Mouse (Mus musculus): ENCODE results near the gene Tmem135.

The Tmem135 gene

GRCm38 (mm10) chr7:89404081-89404733 is at the start of gene Tmem135, which contains the start of gene Fzd4:
Gene Tmem135, minus strand, starts transcription at chr7:89404222.
Gene Fzd4, plus strand, starts transcription at chr7:89404355.
- DNase-seq (ENCODE audit: extremely low read depth, insufficient read length, low spot score), result peak; percentile 92

- no peak for DNase-seq (ENCODE audit: extremely low read depth, insufficient read length, low spot score)
Measured at GRCm38 (mm10) chr7:89450312-89450711, 46.3 kb upstream of the Tmem135 start.

DNA sequence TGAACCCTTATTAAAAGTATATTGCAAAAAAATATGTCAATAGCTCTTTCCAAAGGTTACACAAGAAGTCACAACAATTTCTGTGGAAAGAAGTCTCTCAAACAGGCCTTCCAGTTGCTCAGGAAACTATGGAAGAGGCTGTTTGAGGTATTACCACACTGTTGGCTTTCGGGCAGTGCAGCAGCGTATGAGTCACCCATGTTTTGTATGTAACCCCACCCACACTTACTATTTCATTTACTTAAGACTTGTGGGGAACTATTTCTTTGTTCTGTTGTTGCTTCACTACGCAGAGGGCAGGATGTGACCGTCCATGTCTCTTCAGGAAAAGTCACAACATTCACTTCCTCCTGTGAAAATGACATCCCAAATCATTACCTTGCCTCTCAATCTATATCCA is 41.1 kb upstream of the Tmem135 start:
- DNase-seq (ENCODE audit: extremely low read depth, insufficient read length, low spot score), result no peak

GRCm38 (mm10) chr7:89442242-89442641 is 38.2 kb upstream of the Tmem135 start:
- DNase-seq (ENCODE audit: extremely low read depth, insufficient read length, low spot score), result no peak

GRCm38 (mm10) chr7:89441291-89441690 is 37.3 kb upstream of the Tmem135 start:
- DNase-seq (ENCODE audit: extremely low read depth, insufficient read length, low spot score), result peak; percentile 30

- DNase-seq (ENCODE audit: extremely low read depth, insufficient read length, low spot score), result no peak
Measured at GRCm38 (mm10) chr7:89437589-89437988, 33.6 kb upstream of the Tmem135 start.

GRCm38 (mm10) chr7:89436404-89436803 is 32.4 kb upstream of the Tmem135 start:
- DNase-seq (ENCODE audit: extremely low read depth, insufficient read length, low spot score), result no peak

- DNase-seq (ENCODE audit: extremely low read depth, insufficient read length, low spot score), result no peak
Measured at GRCm38 (mm10) chr7:89433893-89434616, 30.0 kb upstream of the Tmem135 start.

GRCm38 (mm10) chr7:89433193-89433892 is 29.3 kb upstream of the Tmem135 start:
- no peak for DNase-seq (ENCODE audit: extremely low read depth, insufficient read length, low spot score)

- no peak for DNase-seq (ENCODE audit: extremely low read depth, insufficient read length, low spot score)
Measured at GRCm38 (mm10) chr7:89431185-89431584, 27.2 kb upstream of the Tmem135 start.

GRCm38 (mm10) chr7:89429326-89429725 is 25.3 kb upstream of the Tmem135 start:
- DNase-seq (ENCODE audit: extremely low read depth, insufficient read length, low spot score), result no peak

GRCm38 (mm10) chr7:89428804-89429203 is 24.8 kb upstream of the Tmem135 start:
- no peak for DNase-seq (ENCODE audit: extremely low read depth, insufficient read length, low spot score)

DNA sequence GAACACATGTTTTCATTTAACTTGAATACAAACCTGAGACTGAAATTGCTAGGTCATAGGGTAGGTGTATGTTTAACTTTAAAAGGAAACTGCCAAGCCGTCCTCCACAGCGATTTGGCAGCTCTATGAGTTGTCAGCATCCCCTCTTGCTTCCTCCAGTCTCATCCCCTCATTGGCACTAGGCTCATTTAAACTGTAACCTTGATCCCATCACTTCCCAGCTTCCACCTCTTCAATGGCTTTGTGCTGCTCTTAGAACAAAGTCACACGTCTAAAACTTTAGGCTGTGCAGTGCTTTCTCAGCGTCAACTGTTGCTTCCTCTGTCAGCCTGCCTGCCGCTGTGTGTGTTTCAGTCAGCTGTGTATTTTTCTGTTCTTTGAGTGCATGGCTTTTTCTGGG is 23.1 kb upstream of the Tmem135 start:
- no peak for DNase-seq (ENCODE audit: extremely low read depth, insufficient read length, low spot score)

DNA sequence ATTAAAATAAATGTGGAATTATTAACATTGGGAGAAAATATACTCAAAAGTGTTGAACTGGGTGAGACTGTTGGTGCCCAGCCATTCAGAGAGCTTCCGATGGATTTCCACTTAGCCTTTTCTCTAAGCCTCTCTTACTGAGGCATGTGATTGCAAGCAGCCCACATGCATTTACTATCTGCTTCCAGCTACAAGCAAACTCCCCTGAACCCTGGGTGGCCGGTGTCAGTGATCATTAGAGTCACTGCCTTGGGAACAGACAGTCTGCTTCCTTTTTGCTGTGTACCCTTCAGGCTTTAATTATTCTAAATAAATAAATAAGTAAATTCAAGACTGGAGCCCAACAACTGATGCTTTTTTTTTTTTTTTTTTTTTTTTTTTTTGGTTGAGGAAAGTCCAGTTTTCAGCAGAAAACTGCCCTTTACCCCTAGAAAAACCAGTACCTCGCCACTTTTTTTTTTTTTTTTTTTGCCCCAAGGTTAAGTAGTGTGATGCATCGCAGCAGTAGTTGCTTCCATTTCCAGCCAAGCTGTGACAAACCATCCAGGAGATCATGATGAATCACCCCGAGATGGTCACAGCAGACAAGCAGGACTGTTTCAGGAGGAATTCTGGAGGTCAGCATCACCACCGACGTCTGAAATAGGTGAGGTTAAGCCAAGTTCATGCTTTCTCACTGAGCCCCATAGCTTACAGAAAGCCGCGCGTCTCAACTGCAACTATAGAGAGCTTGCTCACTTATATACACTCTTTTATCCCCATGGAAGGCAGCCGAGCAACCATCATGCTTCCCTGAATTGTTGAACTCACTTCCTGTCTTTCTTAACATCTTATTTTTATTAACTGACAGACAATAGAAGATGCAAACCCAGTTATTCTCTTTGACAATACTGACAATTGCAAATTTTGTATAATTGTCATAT is 22.0 kb upstream of the Tmem135 start:
- DNase-seq (ENCODE audit: extremely low read depth, insufficient read length, low spot score), result no peak

- no peak for DNase-seq (ENCODE audit: extremely low read depth, insufficient read length, low spot score)
Measured at GRCm38 (mm10) chr7:89424659-89425058, 20.6 kb upstream of the Tmem135 start.

- DNase-seq (ENCODE audit: extremely low read depth, insufficient read length, low spot score), result no peak
Measured at GRCm38 (mm10) chr7:89423688-89424255, 19.8 kb upstream of the Tmem135 start.

GRCm38 (mm10) chr7:89423194-89423593 is 19.2 kb upstream of the Tmem135 start:
- no peak for DNase-seq (ENCODE audit: extremely low read depth, insufficient read length, low spot score)

- DNase-seq (ENCODE audit: extremely low read depth, insufficient read length, low spot score), result no peak
Measured at GRCm38 (mm10) chr7:89422650-89423049, 18.6 kb upstream of the Tmem135 start.

- no peak for DNase-seq (ENCODE audit: extremely low read depth, insufficient read length, low spot score)
Measured at GRCm38 (mm10) chr7:89421294-89421693, 17.3 kb upstream of the Tmem135 start.
